Mouse (Mus musculus) megakaryocyte, embryonic 14.5 days (primary cell): ENCODE results near the gene Gm28539. TPM values are rescaled to one million over a fixed set of nuclear protein-coding genes. Genes with fewer than 3 reads are reported as not detected.

Experiments used
- H3K27me3 ChIP-seq: replicated peaks from 2 replicates; pipeline ENCODE3; 2012; ENCODE audit warnings: inconsistent platforms
- H3K36me3 ChIP-seq: replicated peaks from 2 replicates; pipeline ENCODE3; 2012; ENCODE audit warnings: low read length, inconsistent platforms, mixed read lengths
- H3K4me1 ChIP-seq: 2 replicates; pipeline ENCODE4 v1.6.1; 2012; ENCODE audit warnings: inconsistent platforms
- H3K4me3 ChIP-seq: replicated peaks from 2 replicates; pipeline ENCODE3; 2012; ENCODE audit warnings: moderate library complexity, mild to moderate bottlenecking, inconsistent platforms
- H3K9me3 ChIP-seq: 2 replicates; pipeline ENCODE4 v1.6.1; 2012; ENCODE audit warnings: inconsistent platforms
- FLI1 ChIP-seq: IDR thresholded peaks from 2 replicates; pipeline ENCODE4 v1.6.1; 2012; ENCODE audit warnings: low read length, inconsistent platforms, mixed read lengths
- GATA1 ChIP-seq: IDR thresholded peaks from 3 replicates; pipeline ENCODE4 v1.6.1; 2012; ENCODE audit warnings: mixed read lengths, low read length, inconsistent platforms, borderline replicate concordance
- polyA plus RNA-seq: library from polyadenylated mRNA; stranded (reverse); fragments of >175 nt; gene quantifications from 2 replicates; pipeline ENCODE4 v1.2.3, GENCODE M21; 2012; ENCODE audit warnings: low replicate concordance; ENCODE audit not compliant: insufficient read depth

The Gm28539 gene
- polyA plus RNA-seq, 1 experiment = not detected

GRCm38 (mm10) chr16:18895249-18895648 is 58.9 kb downstream of the Gm28539 start:
- peaks cover 81% of the 10 kb centered on the region for H3K36me3 ChIP-seq
- peaks cover 32% of the 10 kb centered on the region for H3K4me1 ChIP-seq
- H3K4me3 ChIP-seq = no peak overlapping the region
- TF ChIP-seq FLI1 = no peak
- TF ChIP-seq GATA1 = no peak
- H3K27me3 ChIP-seq = no peaks in the 10 kb centered on the region
- H3K9me3 ChIP-seq = no peaks in the 10 kb centered on the region

- Histone ChIP-seq H3K36me3 (peaks cover 92% of the 10 kb centered on the region), H3K9me3 (no peaks in the 10 kb centered on the region), H3K4me3 (no peak overlapping the region), H3K27me3 (no peaks in the 10 kb centered on the region), H3K4me1 (peaks cover 25% of the 10 kb centered on the region)
- no peak for TF ChIP-seq FLI1
- TF ChIP-seq GATA1 = no peak
Measured at GRCm38 (mm10) chr16:18896429-18896828, 60.0 kb downstream of the Gm28539 start.

- Histone ChIP-seq H3K4me3 (no peak overlapping the region), H3K4me1 (peaks cover 22% of the 10 kb centered on the region), H3K27me3 (no peaks in the 10 kb centered on the region), H3K36me3 (peaks cover 89% of the 10 kb centered on the region), H3K9me3 (no peaks in the 10 kb centered on the region)
- TF ChIP-seq GATA1 = no peak
- TF ChIP-seq FLI1 = no peak
Measured at GRCm38 (mm10) chr16:18905648-18906047, 69.3 kb downstream of the Gm28539 start.

GRCm38 (mm10) chr16:18916064-18916463 is 79.7 kb downstream of the Gm28539 start:
- H3K9me3 ChIP-seq = no peaks in the 10 kb centered on the region
- H3K36me3 ChIP-seq = peaks cover 88% of the 10 kb centered on the region
- TF ChIP-seq GATA1 (no peak), FLI1 (no peak)
- H3K4me3 ChIP-seq = no peak overlapping the region
- no peaks in the 10 kb centered on the region for H3K4me1 ChIP-seq
- H3K27me3 ChIP-seq = no peaks in the 10 kb centered on the region

GRCm38 (mm10) chr16:18921771-18922170 is 85.4 kb downstream of the Gm28539 start:
- Histone ChIP-seq H3K36me3 (peaks cover 97% of the 10 kb centered on the region), H3K4me1 (no peaks in the 10 kb centered on the region), H3K9me3 (no peaks in the 10 kb centered on the region), H3K27me3 (no peaks in the 10 kb centered on the region), H3K4me3 (no peak overlapping the region)
- TF ChIP-seq FLI1 = no peak
- no peak for TF ChIP-seq GATA1

GRCm38 (mm10) chr16:18927963-18928362 is 91.6 kb downstream of the Gm28539 start:
- Histone ChIP-seq H3K27me3 (no peaks in the 10 kb centered on the region), H3K36me3 (peaks cover 95% of the 10 kb centered on the region)
- no peak for TF ChIP-seq GATA1

GRCm38 (mm10) chr16:18938321-18939082 is 102.1 kb downstream of the Gm28539 start:
- Histone ChIP-seq H3K27me3 (no peaks in the 10 kb centered on the region), H3K4me3 (no peak overlapping the region), H3K9me3 (no peaks in the 10 kb centered on the region), H3K36me3 (peaks cover 91% of the 10 kb centered on the region), H3K4me1 (peaks cover 8% of the 10 kb centered on the region)
- no peak for TF ChIP-seq FLI1
- no peak for TF ChIP-seq GATA1

More at GRCm38 (mm10) chr16:18927963-18928362, 91.6 kb downstream of the Gm28539 start:
- Histone ChIP-seq H3K9me3 (no peaks in the 10 kb centered on the region), H3K4me1 (no peaks in the 10 kb centered on the region), H3K4me3 (no peak overlapping the region)

- Histone ChIP-seq H3K4me1 (no peaks in the 10 kb centered on the region), H3K27me3 (no peaks in the 10 kb centered on the region), H3K4me3 (no peak overlapping the region), H3K9me3 (no peaks in the 10 kb centered on the region), H3K36me3 (peaks cover 91% of the 10 kb centered on the region)
- TF ChIP-seq GATA1 = no peak
- TF ChIP-seq FLI1 = no peak
Measured at GRCm38 (mm10) chr16:18943906-18944305, 107.5 kb downstream of the Gm28539 start.

GRCm38 (mm10) chr16:18948941-18949340 is 112.6 kb downstream of the Gm28539 start:
- TF ChIP-seq GATA1 (no peak), FLI1 (no peak)
- no peak overlapping the region for H3K4me3 ChIP-seq
- no peaks in the 10 kb centered on the region for H3K27me3 ChIP-seq
- peaks cover 96% of the 10 kb centered on the region for H3K36me3 ChIP-seq
- H3K4me1 ChIP-seq = peaks cover 7% of the 10 kb centered on the region; the same call in 1 of the 2 replicates
- H3K9me3 ChIP-seq = no peaks in the 10 kb centered on the region

- no peak overlapping the region for H3K4me3 ChIP-seq
- TF ChIP-seq FLI1 (no peak), GATA1 (no peak)
- peaks cover 100% of the 10 kb centered on the region for H3K36me3 ChIP-seq
- H3K27me3 ChIP-seq = no peaks in the 10 kb centered on the region
- H3K9me3 ChIP-seq = no peaks in the 10 kb centered on the region
- H3K4me1 ChIP-seq = peaks cover 7% of the 10 kb centered on the region; the same call in 1 of the 2 replicates
Measured at GRCm38 (mm10) chr16:18950351-18950750, 114.0 kb downstream of the Gm28539 start.

GRCm38 (mm10) chr16:18952813-18953212 is 116.4 kb downstream of the Gm28539 start:
- Histone ChIP-seq H3K4me3 (no peak overlapping the region), H3K9me3 (no peaks in the 10 kb centered on the region), H3K4me1 (peaks cover 10% of the 10 kb centered on the region; the same call in 1 of the 2 replicates), H3K36me3 (peaks cover 100% of the 10 kb centered on the region), H3K27me3 (no peaks in the 10 kb centered on the region)
- no peak for TF ChIP-seq GATA1
- no peak for TF ChIP-seq FLI1
